Mouse (Mus musculus): Measurements from ENCODE around the gene Cyth3. TPM values are rescaled to one million over a fixed set of nuclear protein-coding genes. Genes with fewer than 3 reads are reported as not detected.

Gene Cyth3
- polyA plus RNA-seq, 1 experiment from 2014 or later, result 24.0 TPM

DNA sequence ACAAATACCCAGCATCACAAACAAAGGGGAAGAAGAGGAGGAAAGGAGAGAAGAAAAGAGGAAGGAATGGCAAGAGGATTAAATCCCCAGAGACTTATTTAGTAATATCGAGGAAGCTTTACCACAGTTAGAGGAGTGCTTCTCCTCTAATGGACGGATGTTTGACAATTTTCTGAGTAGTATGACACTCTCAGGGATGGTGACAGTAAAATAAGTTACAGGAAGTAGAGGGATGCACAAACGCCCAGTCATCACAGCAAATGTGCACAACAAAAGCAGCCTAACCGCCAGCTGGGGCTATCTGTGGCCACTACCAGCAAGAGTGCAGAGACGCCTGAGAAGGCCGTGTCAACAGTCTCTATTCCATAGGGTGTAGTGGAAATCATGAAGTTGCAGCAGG is 57.4 kb downstream of the Cyth3 start:
- no peak for ATAC-seq
- no peak for TF ChIP-seq CTCF (IDR thresholded peaks at IDR 0.05)
- DNase-seq (ENCODE audit: low read depth, low spot score), result no peak
- in situ Hi-C loops (cut with MboI; ENCODE audit: low pct_unique_long_range_greater_than_20kb), result no loop called here
- ChIA-PET CTCF (interaction anchor here (1.6 kb wide), 1 partner anchor 99 kb away, joined by 4 read pairs; no protein-coding TSS in a partner anchor), POLR2A (no interaction called here)
- H3K27me3 ChIP-seq, result no peaks in the 10 kb centered on the region

DNA sequence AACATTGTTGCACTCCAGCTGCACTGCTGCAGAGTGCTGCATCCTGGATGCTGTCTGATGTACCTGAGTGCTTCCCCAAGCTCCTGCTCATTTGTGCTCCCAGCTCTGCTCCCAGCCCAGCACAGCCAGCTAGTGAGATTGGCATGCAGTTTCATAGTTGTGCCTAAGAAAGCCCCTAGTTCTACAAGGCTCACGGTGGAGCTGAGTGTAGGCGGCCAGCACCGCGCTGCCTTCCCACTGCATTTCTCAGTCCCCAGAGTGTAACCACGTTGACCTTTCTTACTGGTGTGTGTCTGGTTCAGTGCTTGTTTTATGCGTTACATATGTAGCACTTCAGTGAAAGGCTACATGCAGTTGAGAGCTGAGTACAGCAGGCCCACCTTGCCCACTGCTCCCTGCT is 61.4 kb downstream of the Cyth3 start:
- in situ Hi-C loops (cut with MboI; ENCODE audit: low pct_unique_long_range_greater_than_20kb), result no loop called here
- DNase-seq (ENCODE audit: low read depth, low spot score) (no peak), ATAC-seq (no peak)
- POLR2A ChIA-PET, result no interaction called here
- CTCF ChIA-PET, result interaction anchor here (0.7 to 1.8 kb wide), 4 partner anchors 12 to 115 kb away, joined by 3 to 4 read pairs (median 3); no protein-coding TSS in a partner anchor
- H3K27me3 ChIP-seq, result no peaks in the 10 kb centered on the region
- no peak for TF ChIP-seq CTCF (IDR thresholded peaks at IDR 0.05)

DNA sequence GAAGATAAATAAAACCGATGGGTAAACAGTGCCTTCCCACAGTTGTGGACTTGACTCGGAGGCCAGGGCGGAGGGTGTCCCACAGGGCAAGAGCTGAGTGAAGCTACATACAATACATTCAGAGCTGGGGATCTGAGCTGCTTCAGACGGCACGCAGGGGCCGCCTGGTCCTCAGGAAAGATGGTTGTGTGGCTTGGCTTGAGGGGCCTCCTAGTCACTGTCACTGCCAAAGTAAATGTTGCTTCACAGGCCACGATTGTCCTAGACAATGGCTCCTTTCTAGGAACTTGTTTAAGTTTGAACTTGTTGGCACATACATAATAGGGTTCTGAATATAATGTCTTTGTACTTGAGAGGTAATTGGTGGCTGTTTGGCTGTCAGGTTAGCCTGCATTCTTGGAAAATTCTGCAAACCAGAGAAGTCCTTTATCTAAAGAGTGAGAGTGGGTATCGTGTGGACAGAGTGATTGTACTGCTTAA is 62.7 kb downstream of the Cyth3 start:
- ChIA-PET POLR2A (no interaction called here), CTCF (no interaction called here)
- DNase-seq (ENCODE audit: low read depth, low spot score), result no peak
- in situ Hi-C loops (cut with MboI; ENCODE audit: low pct_unique_long_range_greater_than_20kb), result no loop called here
- TF ChIP-seq CTCF (IDR thresholded peaks at IDR 0.05), result no peak
- no peak for ATAC-seq
- no peaks in the 10 kb centered on the region for H3K27me3 ChIP-seq

DNA sequence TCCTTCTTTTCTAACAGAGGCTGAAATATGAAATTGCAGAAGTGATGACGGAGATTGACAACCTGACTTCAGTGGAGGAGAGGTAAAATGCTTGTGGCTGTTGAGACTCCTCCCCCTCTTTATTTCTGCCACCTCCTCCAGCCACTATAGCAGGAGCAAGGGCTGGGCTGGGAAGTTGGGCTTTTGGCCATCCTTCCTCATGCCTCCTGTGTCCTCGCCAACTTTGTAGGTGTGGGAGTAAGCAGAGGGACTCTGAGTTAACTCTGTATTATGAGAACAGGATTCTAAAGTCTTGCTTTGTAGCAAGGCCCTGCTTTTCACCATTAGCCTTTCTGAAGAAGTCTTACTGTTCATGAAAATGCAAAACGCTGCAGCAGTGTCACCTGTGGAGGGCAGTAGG is 64.2 kb downstream of the Cyth3 start:
- DNase-seq (ENCODE audit: low read depth, low spot score), result no peak
- ATAC-seq, result no peak
- H3K27me3 ChIP-seq, result no peaks in the 10 kb centered on the region
- in situ Hi-C loops (cut with MboI; ENCODE audit: low pct_unique_long_range_greater_than_20kb), result no loop called here
- no peak for TF ChIP-seq CTCF (IDR thresholded peaks at IDR 0.05)
- CTCF ChIA-PET, result no interaction called here
- POLR2A ChIA-PET, result no interaction called here

DNA sequence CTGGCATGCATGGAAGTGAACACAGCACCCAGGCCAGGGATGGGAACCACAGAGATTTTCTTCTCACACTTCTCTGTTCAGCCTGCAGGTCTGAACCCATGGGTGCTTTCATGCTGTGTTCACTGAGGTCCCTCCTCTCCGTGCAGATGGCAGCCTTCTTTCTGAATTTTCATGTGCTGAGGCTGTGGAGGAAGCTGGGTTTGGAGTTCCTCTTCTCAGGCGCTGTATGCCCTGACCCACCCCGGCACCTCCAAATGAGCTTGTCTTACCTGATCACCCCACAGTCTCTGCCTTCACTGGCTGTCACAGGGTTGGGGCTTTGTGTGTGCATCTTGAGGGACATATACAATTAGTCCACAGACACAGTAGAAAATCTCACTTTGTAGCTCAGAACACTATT is 65.3 kb downstream of the Cyth3 start:
- POLR2A ChIA-PET, result no interaction called here
- CTCF ChIA-PET, result interaction anchor here (1.1 kb wide), 2 partner anchors 55 to 119 kb away, joined by 4 read pairs; no protein-coding TSS in a partner anchor
- no peak for ATAC-seq
- DNase-seq (ENCODE audit: low read depth, low spot score), result no peak
- TF ChIP-seq CTCF (IDR thresholded peaks at IDR 0.05), result no peak
- in situ Hi-C loops (cut with MboI; ENCODE audit: low pct_unique_long_range_greater_than_20kb), result no loop called here
- no peaks in the 10 kb centered on the region for H3K27me3 ChIP-seq

DNA sequence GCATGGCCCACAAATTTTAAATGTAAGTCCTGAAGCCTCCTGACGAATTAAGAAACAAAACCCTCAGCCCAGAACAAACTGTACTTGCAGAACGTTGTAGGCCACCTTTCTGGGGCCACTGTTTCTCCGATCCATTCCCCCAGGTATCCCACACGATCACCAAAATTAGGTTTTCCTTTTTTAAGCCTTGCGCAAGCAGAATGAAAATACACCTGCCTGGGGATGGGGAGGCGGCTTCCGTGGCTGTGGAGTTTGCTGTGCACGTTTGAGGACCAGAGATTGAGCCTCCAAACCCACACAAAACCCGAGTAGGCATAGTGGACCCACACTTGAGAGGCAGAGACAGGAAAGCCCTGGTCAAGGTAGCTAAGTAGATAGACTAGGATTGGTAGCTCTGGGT is 68.1 kb downstream of the Cyth3 start:
- DNase-seq (ENCODE audit: low read depth, low spot score) (no peak), ATAC-seq (no peak)
- POLR2A ChIA-PET, result no interaction called here
- in situ Hi-C loops (cut with MboI; ENCODE audit: low pct_unique_long_range_greater_than_20kb), result no loop called here
- TF ChIP-seq CTCF (IDR thresholded peaks at IDR 0.05), result no peak
- H3K27me3 ChIP-seq, result no peaks in the 10 kb centered on the region
- CTCF ChIA-PET, result interaction anchor here (0.8 to 1.4 kb wide), 3 partner anchors 13 to 122 kb away, joined by 3 to 6 read pairs (median 3); no protein-coding TSS in a partner anchor

DNA sequence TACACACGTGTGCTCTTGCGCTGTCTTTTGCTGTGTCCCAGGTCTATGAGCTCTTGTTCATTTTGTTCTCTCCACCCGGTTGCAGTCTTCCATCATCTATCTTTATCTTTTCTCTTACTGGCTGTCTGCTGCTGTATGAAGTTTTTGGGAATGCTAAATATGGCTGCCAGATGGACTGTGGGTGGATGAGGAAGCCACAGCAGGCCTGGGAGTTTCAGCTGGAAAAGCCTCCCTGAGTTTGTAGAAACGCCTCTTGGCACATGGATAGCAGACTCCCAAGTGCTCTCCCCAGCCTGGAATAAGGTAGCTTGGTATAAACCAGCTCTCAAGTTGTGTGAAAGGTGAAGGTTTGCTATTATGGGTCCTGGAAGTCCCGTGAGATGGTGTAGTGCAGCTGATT is 68.7 kb downstream of the Cyth3 start:
- DNase-seq (ENCODE audit: low read depth, low spot score) (no peak), ATAC-seq (no peak)
- ChIA-PET POLR2A (interaction anchor here (0.6 kb wide), 1 partner anchor 123 kb away, joined by 4 read pairs; no protein-coding TSS in a partner anchor), CTCF (interaction anchor here (0.8 to 1.4 kb wide), 3 partner anchors 13 to 123 kb away, joined by 3 to 6 read pairs (median 3); no protein-coding TSS in a partner anchor)
- in situ Hi-C loops (cut with MboI; ENCODE audit: low pct_unique_long_range_greater_than_20kb), result no loop called here
- no peaks in the 10 kb centered on the region for H3K27me3 ChIP-seq
- no peak for TF ChIP-seq CTCF (IDR thresholded peaks at IDR 0.05)

DNA sequence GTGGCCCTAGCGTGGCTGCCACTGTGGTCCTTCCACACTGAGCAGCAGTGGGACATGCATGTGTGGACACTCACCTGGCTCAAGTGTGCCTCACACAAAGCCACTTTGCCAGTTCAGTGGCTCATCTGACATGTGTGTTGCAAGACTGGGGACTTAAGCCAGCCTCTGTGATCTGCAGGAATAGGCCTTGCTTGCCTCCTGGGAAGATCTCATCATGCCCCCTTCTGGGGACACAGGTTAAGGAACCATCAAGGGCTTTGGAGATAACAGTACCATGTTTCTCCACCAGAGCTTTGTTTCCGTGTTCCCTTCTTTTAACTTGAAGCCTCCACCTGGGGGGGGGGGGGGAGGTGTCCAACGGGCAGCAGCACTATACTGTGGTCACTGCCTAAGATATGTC is 74.1 kb downstream of the Cyth3 start:
- TF ChIP-seq CTCF (IDR thresholded peaks at IDR 0.05), result no peak
- ChIA-PET POLR2A (no interaction called here), CTCF (interaction anchor here (0.9 to 2.7 kb wide), 6 partner anchors 8 to 116 kb away, joined by 3 to 9 read pairs (median 4); no protein-coding TSS in a partner anchor)
- ATAC-seq (no peak), DNase-seq (ENCODE audit: low read depth, low spot score) (no peak)
- H3K27me3 ChIP-seq, result no peaks in the 10 kb centered on the region
- in situ Hi-C loops (cut with MboI; ENCODE audit: low pct_unique_long_range_greater_than_20kb), result loop anchor here (5.0 kb wide), 1 partner anchor 124 kb away; no protein-coding TSS in a partner anchor

DNA sequence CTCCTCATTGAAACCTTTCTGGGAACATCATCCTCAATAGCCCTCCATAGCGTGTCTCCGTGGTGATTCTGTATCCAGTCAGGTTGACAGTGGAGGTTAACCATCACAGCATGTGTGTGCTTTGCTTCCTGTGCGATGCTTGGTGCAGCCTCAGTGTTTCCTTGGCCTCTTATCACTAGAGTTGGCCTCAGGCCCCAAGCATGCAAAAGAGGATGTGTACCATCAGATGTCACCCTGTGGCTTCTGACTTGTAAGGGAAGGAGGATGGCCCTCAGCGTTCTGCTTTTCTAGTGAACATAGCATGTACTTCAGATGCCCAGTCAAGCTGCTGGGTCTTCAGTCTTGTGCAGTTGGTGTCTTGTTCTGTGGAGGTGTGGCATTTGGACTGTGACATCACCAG is 76.2 kb downstream of the Cyth3 start:
- DNase-seq (ENCODE audit: low read depth, low spot score), result no peak
- ChIA-PET CTCF (no interaction called here), POLR2A (no interaction called here)
- ATAC-seq, result no peak
- no peaks in the 10 kb centered on the region for H3K27me3 ChIP-seq
- no peak for TF ChIP-seq CTCF (IDR thresholded peaks at IDR 0.05)
- in situ Hi-C loops (cut with MboI; ENCODE audit: low pct_unique_long_range_greater_than_20kb), result loop anchor here (5.0 kb wide), 1 partner anchor 126 kb away; no protein-coding TSS in a partner anchor

DNA sequence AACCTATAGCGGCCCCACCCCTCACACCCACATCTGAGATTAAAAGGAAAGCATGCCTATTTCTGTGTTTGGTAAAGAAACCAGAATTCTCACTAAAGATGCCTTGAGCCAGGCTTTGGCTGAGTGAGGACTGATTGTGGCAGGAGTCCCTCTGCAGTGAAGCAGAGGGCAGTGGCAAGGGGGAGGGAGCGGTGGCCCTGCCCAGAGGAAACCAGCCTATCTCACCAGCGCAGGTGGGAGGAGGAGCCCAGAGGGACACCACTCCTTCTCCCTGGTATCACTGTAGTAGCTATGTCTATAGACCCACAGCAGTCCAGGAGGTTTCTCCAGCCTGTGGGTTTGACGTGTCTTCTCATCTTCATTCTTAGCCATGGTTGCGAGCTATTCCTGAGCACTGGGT is 78.0 kb downstream of the Cyth3 start:
- ChIA-PET CTCF (interaction anchor here (1.5 kb wide), 1 partner anchor 228 kb away, joined by 3 read pairs; no protein-coding TSS in a partner anchor), POLR2A (no interaction called here)
- DNase-seq (ENCODE audit: low read depth, low spot score) (no peak), ATAC-seq (no peak)
- no peak for TF ChIP-seq CTCF (IDR thresholded peaks at IDR 0.05)
- in situ Hi-C loops (cut with MboI; ENCODE audit: low pct_unique_long_range_greater_than_20kb), result no loop called here
- H3K27me3 ChIP-seq, result no peaks in the 10 kb centered on the region

DNA sequence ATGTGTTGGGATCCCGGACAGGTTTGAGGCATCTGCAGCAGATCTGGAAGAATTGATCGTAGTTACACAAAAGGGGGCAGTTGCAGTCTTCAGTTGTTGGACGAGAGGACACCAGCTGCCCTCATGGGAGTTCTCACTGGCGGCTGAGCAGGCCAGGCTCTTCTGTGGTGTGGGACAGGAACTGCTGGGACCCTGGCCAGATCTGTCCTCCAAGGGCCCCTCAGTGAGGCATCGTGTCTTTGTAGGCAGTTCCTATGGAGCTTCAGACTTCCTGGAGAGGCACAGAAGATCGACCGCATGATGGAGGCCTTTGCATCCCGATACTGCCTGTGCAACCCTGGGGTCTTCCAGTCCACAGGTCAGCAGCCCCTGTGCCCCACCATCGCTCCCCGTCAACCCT is 78.8 kb downstream of the Cyth3 start:
- ChIA-PET POLR2A (no interaction called here), CTCF (interaction anchor here (1.5 kb wide), 1 partner anchor 228 kb away, joined by 3 read pairs; no protein-coding TSS in a partner anchor)
- no peaks in the 10 kb centered on the region for H3K27me3 ChIP-seq
- no peak for DNase-seq (ENCODE audit: low read depth, low spot score)
- no peak for ATAC-seq
- TF ChIP-seq CTCF (IDR thresholded peaks at IDR 0.05), result no peak
- in situ Hi-C loops (cut with MboI; ENCODE audit: low pct_unique_long_range_greater_than_20kb), result no loop called here

All from Patski (cell line).